Mouse (Mus musculus): Measurements from ENCODE around the gene Dpy19l1.

The Dpy19l1 gene

DNA sequence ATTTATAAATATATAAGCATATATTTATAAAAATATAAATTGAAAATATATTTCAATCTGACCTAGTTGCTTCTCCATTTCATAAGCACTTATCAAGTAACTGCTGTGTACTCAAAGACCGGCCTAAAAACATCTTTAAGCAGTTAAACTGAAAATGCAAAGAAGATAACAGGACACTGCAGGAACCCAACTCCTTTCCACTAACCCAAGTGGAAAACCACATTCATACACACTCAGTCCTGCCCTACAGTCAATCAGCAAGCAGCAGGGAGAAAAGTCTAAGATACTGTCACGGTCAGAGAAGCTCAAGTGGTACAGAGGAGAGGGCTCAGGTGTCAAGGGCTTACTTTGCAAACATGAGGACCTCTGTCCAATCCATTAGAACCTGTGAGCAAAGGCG, 30.4 kb downstream of the Dpy19l1 start:
- no peak for DNase-seq (ENCODE audit: extremely low read depth, low read depth)

GRCm38 (mm10) chr9:24470166-24470565, 32.8 kb downstream of the Dpy19l1 start:
- no peak for DNase-seq (ENCODE audit: extremely low read depth, low read depth)

GRCm38 (mm10) chr9:24467186-24467585, 35.8 kb downstream of the Dpy19l1 start:
- no peak for DNase-seq (ENCODE audit: extremely low read depth, low read depth)

DNA sequence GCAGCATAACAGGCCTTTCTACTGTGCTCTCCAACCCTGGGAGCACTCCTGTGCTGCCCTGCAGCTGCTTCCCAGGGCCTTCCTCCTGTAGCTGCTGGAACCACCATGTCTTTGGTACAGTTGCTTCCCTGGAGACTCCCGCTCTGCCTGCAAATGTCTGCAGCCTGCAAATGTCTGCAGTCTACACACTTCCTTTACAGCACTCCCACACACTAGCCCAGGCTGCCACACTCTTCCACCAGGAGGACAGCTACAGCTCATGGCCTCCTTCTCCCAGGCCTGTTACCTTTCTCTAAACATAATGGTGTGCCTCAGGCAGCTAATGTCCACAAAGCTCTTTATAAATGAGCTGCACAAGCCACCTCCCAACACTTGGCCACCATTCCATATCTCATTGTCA, 36.3 kb downstream of the Dpy19l1 start:
- no peak for DNase-seq (ENCODE audit: extremely low read depth, low read depth)

GRCm38 (mm10) chr9:24461379-24461961, 41.5 kb downstream of the Dpy19l1 start:
- DNase-seq (ENCODE audit: extremely low read depth, low read depth), result no peak

GRCm38 (mm10) chr9:24453833-24454232, 49.1 kb downstream of the Dpy19l1 start:
- DNase-seq (ENCODE audit: extremely low read depth, low read depth), result no peak

DNA sequence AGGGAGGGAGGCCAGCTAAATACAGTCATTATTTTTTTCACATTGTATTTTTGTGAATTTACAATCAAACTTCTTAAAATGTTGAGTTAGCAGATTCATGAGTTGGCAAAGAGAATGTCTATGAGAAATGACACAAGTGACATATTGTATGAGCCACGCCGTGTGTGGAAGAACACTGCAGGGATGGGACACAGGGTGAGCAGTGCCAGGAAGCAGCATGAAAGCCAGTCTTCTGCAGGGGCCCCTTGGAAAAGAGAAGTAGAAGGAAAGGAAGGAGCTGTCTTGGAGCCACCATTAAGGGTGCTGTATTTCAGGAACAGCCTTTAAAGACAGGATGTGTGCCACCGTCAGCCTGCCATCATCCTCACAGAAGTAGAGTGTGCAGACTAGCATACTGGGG, 52.0 kb downstream of the Dpy19l1 start:
- DNase-seq (ENCODE audit: extremely low read depth, low read depth), result no peak

GRCm38 (mm10) chr9:24450524-24450923, 52.4 kb downstream of the Dpy19l1 start:
- DNase-seq (ENCODE audit: extremely low read depth, low read depth), result no peak

DNA sequence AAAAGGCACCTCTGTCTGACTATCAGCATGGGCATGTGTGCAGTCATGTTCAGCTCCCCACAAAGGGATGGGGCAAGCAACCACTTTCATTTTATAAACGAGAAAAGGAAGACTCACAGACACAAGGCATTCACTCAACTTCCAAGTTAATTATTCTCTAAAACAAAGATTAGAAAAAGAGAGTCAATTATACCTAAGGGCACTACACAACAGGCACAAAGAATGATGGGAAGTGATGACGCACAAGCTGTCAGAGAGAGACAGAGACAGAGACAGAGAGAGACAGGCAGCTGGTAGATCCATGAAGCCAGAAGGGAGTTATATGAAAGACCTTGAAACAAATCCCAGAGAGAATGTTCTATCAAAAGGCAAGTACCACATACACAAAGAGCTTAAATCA, 68.0 kb downstream of the Dpy19l1 start:
- no peak for DNase-seq (ENCODE audit: extremely low read depth, low read depth)

DNA sequence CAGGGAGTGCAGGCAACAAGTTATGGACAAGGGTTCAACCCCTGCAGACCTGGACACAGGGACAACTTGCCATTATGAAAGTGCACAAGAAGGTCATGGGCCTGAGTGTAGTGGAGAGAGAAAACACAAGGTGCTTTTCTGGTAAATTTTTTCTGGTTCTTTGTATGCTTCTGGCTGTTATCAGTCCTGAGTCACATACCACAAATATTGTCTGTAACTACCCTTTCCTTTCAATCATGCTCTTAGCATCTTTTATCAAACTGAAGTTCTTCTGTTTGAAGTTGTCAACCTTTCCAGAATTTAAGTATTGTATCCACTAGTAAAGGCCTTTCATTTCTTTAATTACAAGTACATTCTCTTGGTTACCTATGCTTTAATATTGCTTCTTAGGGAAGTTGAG, 73.2 kb downstream of the Dpy19l1 start:
- DNase-seq (ENCODE audit: extremely low read depth, low read depth), result no peak

DNA sequence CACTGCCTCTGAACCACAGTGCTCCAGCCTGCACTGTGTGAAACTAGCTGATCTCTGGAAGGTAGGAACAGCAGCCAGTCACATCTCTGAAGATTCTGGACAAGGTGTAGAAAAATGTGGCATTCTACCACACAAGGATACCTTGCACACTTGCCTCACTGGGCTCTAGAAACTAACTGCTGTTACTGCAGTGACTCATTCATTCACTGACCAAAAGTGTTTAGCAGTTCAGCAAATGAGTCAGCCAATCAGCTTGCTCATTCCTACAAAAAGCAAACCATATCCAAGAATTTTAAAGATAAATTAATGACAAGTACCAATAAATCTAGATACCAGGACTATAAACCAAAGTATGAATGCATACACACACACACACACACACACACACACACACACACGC, 77.3 kb downstream of the Dpy19l1 start:
- DNase-seq (ENCODE audit: extremely low read depth, low read depth), result no peak

- DNase-seq (ENCODE audit: extremely low read depth, low read depth), result no peak
Measured at GRCm38 (mm10) chr9:24423241-24423640, 79.7 kb downstream of the Dpy19l1 start.

DNA sequence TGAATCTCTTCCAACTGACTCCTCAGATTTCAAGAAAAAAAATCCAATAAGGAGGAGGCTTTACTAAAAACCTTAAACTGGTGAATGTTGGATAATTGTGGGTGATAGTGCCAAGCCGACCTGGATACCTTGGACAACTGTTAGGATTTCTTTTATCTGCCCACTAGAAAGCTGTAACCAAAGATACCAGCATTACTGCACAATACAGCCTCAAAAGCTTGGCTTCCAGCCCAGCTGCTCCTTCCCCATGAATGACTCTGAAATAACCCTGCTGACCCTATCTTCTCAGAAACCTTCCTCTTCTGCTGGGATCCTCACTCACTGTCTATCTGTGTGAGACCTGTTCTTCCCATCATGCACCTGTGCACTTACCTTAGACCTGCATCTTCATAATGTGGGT, 81.1 kb downstream of the Dpy19l1 start:
- DNase-seq (ENCODE audit: extremely low read depth, low read depth), result peak; percentile 12

DNA sequence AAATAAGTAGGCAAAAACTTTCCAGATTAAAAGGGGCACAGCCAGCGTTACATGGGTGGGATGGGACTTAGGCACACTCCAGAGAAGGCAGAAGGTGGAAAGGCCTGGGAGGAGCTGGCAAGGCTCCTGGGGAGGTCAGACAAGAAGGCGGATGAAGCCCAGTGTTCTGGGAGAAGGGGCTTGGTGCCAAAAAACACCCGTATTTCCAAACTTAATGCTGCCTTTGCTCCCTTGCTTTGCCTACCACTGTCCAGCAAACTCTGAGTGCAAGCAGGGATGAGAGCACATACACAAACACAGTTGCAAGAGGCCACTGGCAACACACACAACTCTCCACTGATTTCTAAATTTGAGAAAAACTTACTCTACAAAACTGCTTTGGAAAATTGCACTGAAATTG, 81.7 kb downstream of the Dpy19l1 start:
- no peak for DNase-seq (ENCODE audit: extremely low read depth, low read depth)

- DNase-seq (ENCODE audit: extremely low read depth, low read depth), result no peak
Measured at GRCm38 (mm10) chr9:24420144-24420543, 82.8 kb downstream of the Dpy19l1 start.

DNA sequence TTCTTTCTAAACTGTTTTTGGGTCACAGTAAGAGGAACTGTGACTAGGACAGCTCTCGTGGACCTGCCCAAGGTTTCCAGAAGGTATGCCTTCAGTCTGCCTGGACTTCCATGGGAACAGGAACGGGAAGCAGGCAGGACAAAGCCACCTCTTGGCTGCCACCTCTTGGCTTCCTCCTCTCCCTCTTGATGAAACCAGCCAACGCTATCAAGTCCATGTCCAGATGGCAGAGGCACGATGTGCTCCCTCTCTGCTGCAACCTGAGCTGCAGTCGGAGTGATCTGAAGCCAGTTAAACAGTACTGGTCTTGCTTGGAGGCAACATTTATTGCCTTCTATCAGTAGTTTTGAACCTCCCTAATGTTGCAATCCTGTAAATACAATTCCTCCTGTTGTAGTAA, 84.7 kb downstream of the Dpy19l1 start:
- no peak for DNase-seq (ENCODE audit: extremely low read depth, low read depth)

- no peak for DNase-seq (ENCODE audit: extremely low read depth, low read depth)
Measured at GRCm38 (mm10) chr9:24411483-24411882, 91.5 kb downstream of the Dpy19l1 start.

DNA sequence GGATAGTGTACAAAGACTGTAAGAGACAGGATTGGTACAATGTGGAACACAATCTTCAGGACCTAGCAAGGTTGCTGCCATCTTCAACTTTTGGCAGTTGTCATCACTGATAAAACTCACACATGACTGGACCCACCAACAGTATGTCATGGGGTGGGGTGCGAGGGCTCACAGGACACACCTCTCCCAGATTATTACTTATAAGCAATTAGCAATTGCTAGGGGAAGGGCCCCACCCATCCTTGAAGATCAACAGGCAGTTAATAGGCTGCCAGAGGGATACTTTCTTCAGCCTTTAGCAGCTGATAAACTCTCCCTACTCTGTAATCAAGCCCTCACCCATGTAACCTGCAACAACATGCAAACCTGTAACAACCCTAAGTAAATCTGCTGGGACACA, 92.5 kb downstream of the Dpy19l1 start:
- no peak for DNase-seq (ENCODE audit: extremely low read depth, low read depth)

GRCm38 (mm10) chr9:24407992-24408391, 94.9 kb downstream of the Dpy19l1 start:
- no peak for DNase-seq (ENCODE audit: extremely low read depth, low read depth)

DNA sequence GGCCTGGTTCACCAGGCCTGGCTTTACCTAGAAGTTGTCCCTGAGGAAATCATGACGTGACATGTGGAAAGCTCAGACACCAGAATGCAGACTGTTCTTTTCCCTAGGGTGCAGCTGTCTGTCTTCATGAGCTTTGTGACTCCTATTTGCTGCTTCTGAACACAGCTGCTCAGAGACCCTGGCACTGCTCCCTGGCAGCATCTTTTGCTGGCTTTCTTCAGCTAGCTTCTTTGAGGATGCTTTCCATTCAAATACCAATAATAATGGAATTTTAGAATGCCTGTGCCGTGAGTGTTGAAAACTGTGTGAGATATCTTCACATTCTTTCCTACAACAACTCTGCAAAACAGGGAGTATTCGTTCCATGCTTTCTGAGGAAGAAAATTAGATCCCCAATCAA, 108.8 kb downstream of the Dpy19l1 start:
- no peak for DNase-seq (ENCODE audit: extremely low read depth, low read depth)

DNA sequence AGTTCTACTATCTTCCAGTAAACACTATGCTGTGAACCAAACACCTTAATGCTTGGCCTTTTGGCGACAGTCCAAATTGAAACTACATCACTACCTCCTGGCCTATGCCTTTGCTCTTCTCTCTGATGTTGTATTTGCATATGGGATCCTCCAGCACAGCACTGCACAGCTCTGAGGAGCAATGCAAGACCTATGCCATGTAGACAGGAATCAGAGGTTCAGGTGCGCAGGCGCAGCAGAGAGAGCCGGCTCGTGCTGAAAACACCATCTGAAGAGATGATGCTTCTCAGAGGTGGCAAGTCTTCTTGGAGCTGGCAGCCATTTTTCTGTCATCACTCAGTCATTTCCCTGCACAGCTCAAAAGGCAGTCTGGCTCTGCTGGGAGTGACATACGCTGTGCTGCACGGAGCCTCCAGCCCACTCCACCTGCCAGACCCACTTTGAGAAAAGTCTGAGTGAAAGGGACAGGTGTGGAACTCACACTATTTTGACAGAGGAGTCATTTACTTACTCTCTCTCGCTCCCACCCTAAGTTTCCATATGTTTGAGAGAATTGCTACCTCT, 112.1 kb downstream of the Dpy19l1 start:
- DNase-seq (ENCODE audit: extremely low read depth, low read depth), result no peak

DNA sequence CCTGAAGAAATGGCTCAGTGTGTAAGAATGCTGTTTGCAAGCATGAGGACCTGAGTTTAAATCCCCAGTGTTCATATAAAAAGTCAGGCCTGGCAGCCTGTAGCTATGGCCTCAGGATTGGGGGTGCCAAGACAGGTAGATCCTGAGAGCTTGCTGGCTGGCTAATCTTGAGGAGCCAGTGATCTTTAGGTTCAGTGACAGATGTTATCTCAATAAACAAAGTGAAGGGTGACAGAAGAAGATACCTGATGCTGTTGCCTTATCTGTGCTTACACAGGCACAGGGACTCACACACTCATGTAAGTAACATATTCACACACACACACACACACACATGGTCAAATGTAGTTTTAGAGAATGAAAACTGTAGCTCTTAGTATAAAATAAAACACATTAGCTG, 115.7 kb downstream of the Dpy19l1 start:
- no peak for DNase-seq (ENCODE audit: extremely low read depth, low read depth)

DNA sequence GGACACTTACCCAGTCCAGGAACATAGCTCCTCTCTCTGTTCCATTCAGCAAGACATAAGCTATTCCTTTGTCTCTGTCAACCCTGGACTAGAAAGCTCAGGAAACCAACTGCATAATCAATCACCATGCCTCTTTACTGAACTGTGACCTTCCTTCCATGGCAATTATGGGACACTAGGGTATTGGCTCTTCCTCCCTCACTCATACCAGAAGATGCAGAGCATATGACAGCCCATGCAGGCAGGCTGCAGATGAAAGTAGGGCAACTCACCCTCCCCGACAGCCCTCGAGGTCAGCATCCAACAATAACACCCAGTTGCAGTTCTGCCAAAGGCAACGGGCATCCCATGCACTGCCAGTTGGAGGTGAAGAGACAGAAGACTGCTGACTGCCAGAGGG, 123.6 kb downstream of the Dpy19l1 start:
- no peak for DNase-seq (ENCODE audit: extremely low read depth, low read depth)

GRCm38 (mm10) chr9:24378848-24379247, 124.1 kb downstream of the Dpy19l1 start:
- DNase-seq (ENCODE audit: extremely low read depth, low read depth), result no peak

Data from MEL-GATA-1-ER (cell line).